Mouse (Mus musculus) granulocyte monocyte progenitor cell, adult 5-6 weeks (primary cell): ENCODE measurements at regions not wholly inside any gene's neighbourhood (a gene's known extent, or its start where the extent isn't known, plus 50 kb on each side); places are given as distances from the start of the nearest gene placed in this dataset.
A peak's percentile ranks its signal among the peaks of the same experiment; 100 is the strongest.
"Not testable (repeated sequence)": the region's sequence is repeated elsewhere in the genome, so short reads cannot be mapped to it uniquely, and the experiment has no call there.

Experiments
- ATAC-seq: replicated peaks from 2 replicates; pipeline ENCODE4 v1.8.0; 2016; ENCODE audit warnings: mild to moderate bottlenecking, moderate TSS enrichment, inconsistent platforms; ENCODE audit not compliant: poor library complexity, severe bottlenecking

GRCm38 (mm10) chr7:58310096-58310495, 345.9 kb upstream of the Atp10a start:
- no peak for ATAC-seq

DNA sequence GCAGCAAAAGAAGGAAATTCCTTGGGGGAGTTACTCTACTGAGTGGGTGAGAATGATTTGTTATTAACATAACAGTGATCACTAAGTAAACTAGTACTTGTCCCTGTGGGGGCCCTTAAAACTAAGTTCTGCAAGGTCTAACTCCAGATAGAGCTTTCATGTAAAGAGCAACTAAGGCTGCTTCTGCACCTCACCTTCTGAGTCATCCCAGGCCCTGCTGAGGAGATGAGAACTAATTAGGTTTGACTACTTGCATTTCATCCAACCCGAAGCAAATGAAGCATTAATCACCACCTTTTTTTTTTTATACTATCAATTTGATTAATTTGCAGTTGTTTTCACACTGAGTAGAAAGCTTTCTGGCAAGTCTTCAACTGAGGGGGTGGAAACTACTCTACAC, 333.6 kb upstream of the Atp10a start:
- no peak for ATAC-seq

GRCm38 (mm10) chr7:58367384-58367783, 288.6 kb upstream of the Atp10a start:
- ATAC-seq: no peak

- ATAC-seq: no peak
Observed at GRCm38 (mm10) chr7:58383401-58383800, 272.6 kb upstream of the Atp10a start.

DNA sequence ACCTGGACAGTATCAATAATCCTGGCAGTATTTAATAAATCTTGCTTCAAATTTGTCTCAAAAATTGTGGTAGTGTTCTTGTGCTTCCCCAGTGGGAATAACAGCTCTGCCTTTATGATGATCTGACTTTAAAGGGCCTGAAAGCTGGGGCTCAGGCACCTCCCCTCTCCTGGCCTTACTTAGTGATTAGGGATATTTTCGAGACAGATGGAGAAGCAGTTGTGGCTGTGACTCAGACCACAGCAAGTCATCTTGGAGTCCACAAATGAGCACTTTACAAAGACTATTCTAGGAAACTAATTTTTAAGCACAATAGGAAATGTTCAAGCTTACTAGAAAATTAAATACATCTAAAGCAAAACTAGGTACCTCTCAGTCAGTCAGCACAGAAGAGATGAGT, 267.6 kb upstream of the Atp10a start:
- ATAC-seq: no peak

DNA sequence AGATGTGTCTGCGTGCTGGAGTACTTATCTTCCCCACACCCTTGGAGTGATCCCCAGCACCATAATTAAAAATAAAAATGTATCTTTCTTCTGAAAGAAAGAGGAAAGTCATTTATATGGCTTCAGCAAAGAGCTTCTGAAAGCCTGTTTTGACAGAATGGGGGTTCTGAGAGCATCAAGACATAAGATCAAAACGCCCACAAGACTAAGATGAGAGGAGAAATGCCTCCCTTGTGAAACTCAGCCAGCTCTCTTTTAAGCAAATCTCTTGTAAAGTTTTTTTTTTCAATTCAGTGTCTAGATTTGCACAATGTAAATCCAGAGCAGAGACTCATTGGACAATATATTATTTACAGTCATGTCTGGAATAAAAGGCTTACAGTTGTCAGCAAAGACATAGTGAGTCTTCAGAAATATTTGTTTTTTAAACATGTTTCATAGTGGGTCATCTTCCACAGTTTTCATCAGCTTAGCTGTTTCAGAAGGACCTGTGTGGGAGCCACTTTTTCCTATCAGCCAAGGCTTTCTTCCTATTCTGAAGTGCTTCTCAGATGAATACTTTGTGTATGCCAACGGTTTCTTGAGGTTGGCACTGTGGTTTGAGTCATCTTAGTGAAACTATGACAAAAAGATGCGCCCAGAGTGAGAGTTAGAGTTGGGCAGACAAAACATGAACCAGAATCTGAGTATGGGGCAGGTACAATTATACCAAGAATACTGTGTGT, 263.4 kb upstream of the Atp10a start:
- no peak for ATAC-seq

- no peak for ATAC-seq
Observed at GRCm38 (mm10) chr7:58397992-58398391, 258.0 kb upstream of the Atp10a start.

DNA sequence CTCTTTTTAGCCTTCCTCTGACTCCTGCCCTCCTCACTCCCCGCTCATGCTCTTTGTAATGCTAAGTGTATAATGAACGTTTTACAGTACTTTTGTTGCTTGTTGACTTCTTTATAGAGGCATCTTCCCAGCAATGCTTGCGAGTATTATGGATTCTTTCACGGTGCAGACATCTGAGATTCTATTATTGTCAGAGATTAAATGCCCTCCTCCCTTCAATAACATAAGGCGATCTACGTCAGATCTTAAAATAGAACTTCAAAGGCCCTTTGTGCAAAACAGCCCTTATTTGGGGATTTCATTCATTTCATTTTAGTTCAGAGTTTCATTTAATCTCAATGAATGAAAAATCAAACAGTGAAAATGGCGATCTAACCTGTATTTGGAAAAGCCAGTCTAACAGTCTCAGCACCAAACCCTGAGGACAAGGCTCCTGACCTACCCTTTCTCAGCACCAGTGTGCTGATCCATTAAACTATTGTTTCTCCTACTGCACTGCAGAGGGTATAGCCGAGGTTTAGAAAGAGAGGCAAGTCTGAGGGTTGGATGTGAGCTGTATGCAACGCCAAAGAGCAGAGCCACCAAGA, 257.3 kb upstream of the Atp10a start:
- peak; percentile 10; the same call in 1 of the 2 replicates for ATAC-seq

DNA sequence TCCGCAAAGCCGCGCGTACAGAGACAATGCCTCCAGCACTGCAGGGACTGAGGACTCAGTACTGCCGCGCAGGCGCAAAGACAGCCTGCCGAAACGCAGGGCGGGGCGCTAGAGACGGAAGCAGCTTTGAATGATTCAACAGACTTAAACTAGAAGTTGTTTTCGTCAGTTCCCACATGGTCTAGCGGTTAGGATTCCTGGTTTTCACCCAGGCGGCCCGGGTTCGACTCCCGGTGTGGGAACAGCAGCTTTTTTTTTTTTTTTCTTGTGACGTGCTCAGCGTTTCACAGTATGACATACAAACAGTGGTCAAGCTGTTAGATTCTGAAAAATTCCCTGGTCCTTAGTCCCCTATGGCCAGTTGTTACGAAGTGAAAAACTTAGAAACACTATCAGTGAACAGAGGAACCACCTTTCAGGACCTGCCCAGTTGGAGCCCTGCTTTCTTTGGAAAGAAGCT, 256.8 kb upstream of the Atp10a start:
- peak; percentile 91 for ATAC-seq

GRCm38 (mm10) chr7:58399651-58400050, 256.3 kb upstream of the Atp10a start:
- ATAC-seq: peak; percentile 38

GRCm38 (mm10) chr7:58400594-58400993, 255.4 kb upstream of the Atp10a start:
- no peak for ATAC-seq

GRCm38 (mm10) chr7:58436888-58437625, 218.9 kb upstream of the Atp10a start:
- no peak for ATAC-seq

GRCm38 (mm10) chr7:58442535-58443184, 213.3 kb upstream of the Atp10a start:
- no peak for ATAC-seq

- no peak for ATAC-seq
Observed at GRCm38 (mm10) chr7:58443297-58443696, 212.7 kb upstream of the Atp10a start.

- no peak for ATAC-seq
Observed at GRCm38 (mm10) chr7:58445781-58446180, 210.2 kb upstream of the Atp10a start.

DNA sequence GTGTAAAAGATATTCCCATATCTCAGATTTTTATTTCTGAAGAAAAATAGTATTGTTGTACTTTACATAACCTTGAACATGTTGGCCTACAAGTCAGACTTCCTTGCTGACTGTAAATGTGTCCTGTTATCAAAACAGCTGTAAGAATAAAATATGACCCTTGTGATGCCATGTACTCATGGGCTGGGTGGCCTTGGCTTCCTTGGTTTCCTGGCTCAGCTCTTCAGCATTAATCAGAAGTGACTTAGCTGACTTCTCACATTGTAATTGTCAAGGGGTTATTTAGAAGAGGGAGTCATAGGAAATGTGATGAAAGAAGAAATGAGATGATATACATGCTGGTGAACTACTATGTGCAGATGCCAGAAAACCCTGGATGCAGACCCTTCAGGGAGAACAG, 209.7 kb upstream of the Atp10a start:
- no peak for ATAC-seq

GRCm38 (mm10) chr7:58448727-58449126, 207.2 kb upstream of the Atp10a start:
- peak; percentile 33; the same call in 1 of the 2 replicates for ATAC-seq

- ATAC-seq: no peak
Observed at GRCm38 (mm10) chr7:58451981-58452380, 204.0 kb upstream of the Atp10a start.

- ATAC-seq: not testable (repeated sequence)
Observed at GRCm38 (mm10) chr7:58458146-58458545, 197.8 kb upstream of the Atp10a start.

- ATAC-seq: no peak
Observed at GRCm38 (mm10) chr7:58460939-58461338, 195.0 kb upstream of the Atp10a start.

- ATAC-seq: no peak
Observed at GRCm38 (mm10) chr7:58473150-58473549, 182.8 kb upstream of the Atp10a start.
